Mouse (Mus musculus) skeletal muscle tissue, adult 2 months (tissue): ENCODE measurements around the gene Hspa1l.
"Not testable (repeated sequence)": the region's sequence is repeated elsewhere in the genome, so short reads cannot be mapped to it uniquely, and the experiment has no call there.

ENCODE experiments used
- DNase-seq: peaks from one replicate; pipeline ENCODE4 v3.0.0-alpha.2; 2012; ENCODE audit warnings: low read depth, low spot score

Hspa1l gene

GRCm38 (mm10) chr17:35003022-35003838, 30.7 kb downstream of the Hspa1l start:
- no peak for DNase-seq

GRCm38 (mm10) chr17:35004075-35004717, 31.7 kb downstream of the Hspa1l start:
- no peak for DNase-seq

GRCm38 (mm10) chr17:35005158-35005557, 32.7 kb downstream of the Hspa1l start:
- DNase-seq: no peak

GRCm38 (mm10) chr17:35005902-35006301, 33.4 kb downstream of the Hspa1l start:
- DNase-seq: not testable (repeated sequence)

- no peak for DNase-seq
Measured at GRCm38 (mm10) chr17:35007387-35007991, 35.0 kb downstream of the Hspa1l start.

GRCm38 (mm10) chr17:35009586-35009985, 37.1 kb downstream of the Hspa1l start:
- DNase-seq: no peak

GRCm38 (mm10) chr17:35011440-35011839, 38.9 kb downstream of the Hspa1l start:
- no peak for DNase-seq

DNA sequence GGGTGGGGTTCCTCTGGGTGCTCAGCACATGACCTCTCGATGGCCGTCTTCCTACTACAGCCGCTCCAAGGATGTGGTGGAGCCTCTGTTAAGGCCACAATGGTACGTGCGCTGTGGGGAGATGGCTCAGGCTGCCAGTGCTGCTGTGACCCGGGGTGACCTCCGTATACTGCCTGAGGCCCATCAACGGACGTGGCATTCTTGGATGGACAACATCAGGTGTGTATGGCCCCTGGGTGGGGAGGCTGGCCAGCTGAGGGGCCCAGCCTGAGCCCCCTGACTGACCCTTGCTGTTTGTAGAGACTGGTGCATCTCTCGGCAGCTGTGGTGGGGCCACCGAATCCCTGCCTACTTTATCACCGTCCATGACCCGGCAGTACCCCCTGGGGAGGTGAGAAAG, 39.9 kb downstream of the Hspa1l start:
- no peak for DNase-seq

GRCm38 (mm10) chr17:35013221-35013620, 40.7 kb downstream of the Hspa1l start:
- DNase-seq: no peak

GRCm38 (mm10) chr17:35015296-35015695, 42.8 kb downstream of the Hspa1l start:
- no peak for DNase-seq

GRCm38 (mm10) chr17:35016376-35016775, 43.9 kb downstream of the Hspa1l start, which contains the start of gene Vwa7:
Gene Vwa7 (plus strand): TSS chr17:35016579.
- peak; percentile 77 for DNase-seq

GRCm38 (mm10) chr17:35016791-35017705, 44.5 kb downstream of the Hspa1l start:
- DNase-seq: no peak

DNA sequence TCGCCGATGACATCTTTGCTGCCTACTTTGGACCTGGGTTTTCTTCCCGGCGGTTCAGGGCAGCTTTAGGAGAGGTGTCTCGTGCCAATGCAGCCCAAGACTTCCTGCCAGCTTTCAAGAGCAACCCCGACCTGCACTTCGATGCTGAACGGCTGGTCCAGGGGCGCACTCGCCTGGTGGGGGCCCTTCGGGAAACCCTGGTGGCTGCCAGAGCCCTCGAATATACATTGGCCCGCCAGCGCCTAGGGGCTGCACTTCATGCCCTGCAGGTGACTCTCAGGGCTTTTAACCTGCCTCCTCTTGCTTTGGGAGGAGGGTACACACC, 45.2 kb downstream of the Hspa1l start:
- no peak for DNase-seq

- no peak for DNase-seq
Measured at GRCm38 (mm10) chr17:35018171-35018570, 45.7 kb downstream of the Hspa1l start.

DNA sequence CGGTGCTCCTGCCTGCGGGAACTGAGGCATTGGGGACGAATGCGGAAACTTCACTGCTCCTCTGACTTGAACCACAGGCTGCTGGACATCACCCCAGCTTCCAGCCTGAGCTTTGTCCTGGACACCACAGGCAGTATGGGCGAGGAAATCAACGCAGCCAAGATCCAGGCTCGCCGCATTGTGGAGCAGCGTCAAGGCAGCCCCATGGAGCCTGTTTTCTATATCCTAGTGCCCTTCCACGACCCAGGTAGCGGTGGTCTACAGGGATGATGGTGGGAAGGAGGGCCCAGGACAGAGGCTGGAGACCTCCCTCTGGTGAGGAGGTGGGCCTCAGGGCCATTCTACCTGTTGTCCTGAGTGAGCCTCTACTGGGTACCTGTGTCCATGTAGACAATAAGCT, 47.4 kb downstream of the Hspa1l start:
- DNase-seq: no peak

GRCm38 (mm10) chr17:35020551-35020950, 48.0 kb downstream of the Hspa1l start:
- DNase-seq: no peak

- peak; percentile 65 for DNase-seq
Measured at GRCm38 (mm10) chr17:35021163-35021808, 48.8 kb downstream of the Hspa1l start.

GRCm38 (mm10) chr17:35021842-35022477, 49.5 kb downstream of the Hspa1l start:
- DNase-seq: no peak

GRCm38 (mm10) chr17:35022541-35023060, 50.1 kb downstream of the Hspa1l start:
- DNase-seq: no peak

DNA sequence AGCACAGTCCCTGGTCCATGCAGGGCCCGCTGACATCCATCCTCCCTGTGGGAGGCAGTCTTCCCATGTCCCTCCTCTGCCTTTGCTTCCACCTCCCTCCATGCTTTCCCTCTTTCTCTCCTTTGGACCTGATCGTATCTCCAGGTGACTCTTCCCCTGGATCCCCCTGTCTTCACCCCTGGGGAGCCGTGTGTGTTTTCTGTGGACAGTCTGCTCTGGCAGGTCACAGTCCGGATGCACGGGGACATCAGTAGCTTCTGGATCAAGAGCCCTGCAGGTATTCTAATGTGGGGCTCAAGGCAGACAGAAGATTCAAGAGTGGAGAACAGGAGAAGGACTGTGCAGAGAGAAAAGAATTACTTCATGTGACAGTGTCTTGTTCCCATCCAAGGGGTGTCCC, 50.7 kb downstream of the Hspa1l start:
- DNase-seq: no peak
